Mouse (Mus musculus): ENCODE measurements around the gene Olfr1393. TPM values are rescaled to one million over a fixed set of nuclear protein-coding genes. Genes with fewer than 3 reads are reported as not detected.

Olfr1393 gene
- polyA plus RNA-seq, 1 experiment from 2014 or later: not detected

GRCm38 (mm10) chr11:49261313-49261855 is 16.7 kb upstream of the Olfr1393 start:
- no peaks in the 10 kb centered on the region for H3K27me3 ChIP-seq (replicated peaks; ENCODE audit: control insufficient read depth, insufficient read depth, low read length)
- H3K36me3 ChIP-seq (ENCODE audit: control insufficient read depth, insufficient read depth, low read length): peaks cover 24% of the 10 kb centered on the region
- no peaks in the 10 kb centered on the region for H3K4me1 ChIP-seq (replicated peaks; ENCODE audit: control insufficient read depth, insufficient read depth, low read length)
- ATAC-seq (replicated peaks; ENCODE audit: low FRiP score) (no peak), DNase-seq (ENCODE audit: low spot score) (no peak)
- no peak overlapping the region for H3K4me3 ChIP-seq (ENCODE audit: low read depth, low read length)
- H3K4me2 ChIP-seq: no peak overlapping the region
- H3K9me3 ChIP-seq (ENCODE audit: control insufficient read depth, low read length): no peaks in the 10 kb centered on the region
- H3K27ac ChIP-seq (ENCODE audit: low read depth, low read length): no peak overlapping the region
- WGBS: 94% methylated on average over 14 of the region's 14 CpGs
- no peak overlapping the region for H3K9ac ChIP-seq (ENCODE audit: low read depth, low read length)

DNA sequence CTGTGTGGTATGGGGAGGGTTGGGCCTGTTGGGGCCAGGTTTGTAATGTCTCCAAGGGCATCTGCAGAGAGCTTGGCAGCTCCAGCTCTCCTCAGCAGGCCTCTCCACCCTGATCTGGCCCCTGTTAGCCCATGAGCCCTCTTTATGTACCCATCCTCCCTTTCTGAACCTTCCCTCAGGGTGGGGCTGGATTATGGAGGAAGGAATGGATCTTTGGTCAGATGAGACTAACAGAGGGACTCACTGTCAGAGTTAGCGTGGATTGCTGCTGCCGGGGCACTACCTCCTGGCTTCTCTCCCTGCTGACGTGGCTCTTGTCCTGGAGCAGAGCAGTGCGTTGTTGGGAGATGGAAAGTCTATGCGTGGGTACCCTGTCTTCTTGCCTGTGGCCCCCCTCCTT is 15.8 kb upstream of the Olfr1393 start:
- 92% methylated on average over 5 of the region's 5 CpGs for WGBS
- no peak for ATAC-seq (replicated peaks; ENCODE audit: low FRiP score)
- H3K4me1 ChIP-seq (replicated peaks; ENCODE audit: control insufficient read depth, insufficient read depth, low read length): no peaks in the 10 kb centered on the region

GRCm38 (mm10) chr11:49263149-49263548 is 15.0 kb upstream of the Olfr1393 start:
- Histone ChIP-seq H3K4me1 (replicated peaks; ENCODE audit: control insufficient read depth, insufficient read depth, low read length) (no peaks in the 10 kb centered on the region), H3K4me3 (ENCODE audit: low read depth, low read length) (no peak overlapping the region), H3K27ac (ENCODE audit: low read depth, low read length) (no peak overlapping the region), H3K36me3 (ENCODE audit: control insufficient read depth, insufficient read depth, low read length) (peaks cover 19% of the 10 kb centered on the region), H3K4me2 (no peak overlapping the region), H3K9me3 (ENCODE audit: control insufficient read depth, low read length) (no peaks in the 10 kb centered on the region), H3K9ac (ENCODE audit: low read depth, low read length) (no peak overlapping the region), H3K27me3 (replicated peaks; ENCODE audit: control insufficient read depth, insufficient read depth, low read length) (no peaks in the 10 kb centered on the region)
- WGBS: 93% methylated on average over 6 of the region's 6 CpGs
- DNase-seq (ENCODE audit: low spot score): no peak
- ATAC-seq (replicated peaks; ENCODE audit: low FRiP score): no peak

More for the DNA sequence above, 15.8 kb upstream of the Olfr1393 start:
- no peaks in the 10 kb centered on the region for H3K27me3 ChIP-seq (replicated peaks; ENCODE audit: control insufficient read depth, insufficient read depth, low read length)
- H3K4me2 ChIP-seq: no peak overlapping the region
- H3K4me3 ChIP-seq (ENCODE audit: low read depth, low read length): no peak overlapping the region
- no peak overlapping the region for H3K9ac ChIP-seq (ENCODE audit: low read depth, low read length)
- H3K27ac ChIP-seq (ENCODE audit: low read depth, low read length): no peak overlapping the region
- no peaks in the 10 kb centered on the region for H3K9me3 ChIP-seq (ENCODE audit: control insufficient read depth, low read length)
- H3K36me3 ChIP-seq (ENCODE audit: control insufficient read depth, insufficient read depth, low read length): peaks cover 19% of the 10 kb centered on the region
- no peak for DNase-seq (ENCODE audit: low spot score)

DNA sequence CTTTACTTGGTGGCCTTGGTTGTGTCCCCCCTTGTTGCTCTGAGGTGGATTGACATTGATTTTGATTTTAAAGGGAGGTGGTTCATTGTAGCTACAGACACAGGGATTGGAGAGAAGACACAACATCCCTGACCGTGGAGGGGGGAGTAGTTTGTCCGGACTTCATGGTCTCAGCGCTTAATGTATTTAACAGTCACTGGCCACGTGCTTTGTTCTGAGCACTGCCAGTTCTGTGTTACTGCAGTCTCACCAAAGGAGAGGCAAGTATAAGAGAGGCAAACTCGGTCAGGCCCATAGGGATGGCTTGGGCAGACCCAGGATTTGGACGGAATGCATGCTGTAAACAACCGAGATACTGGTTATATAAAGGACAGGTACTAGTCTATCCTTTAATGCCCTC is 14.0 kb upstream of the Olfr1393 start:
- H3K36me3 ChIP-seq (ENCODE audit: control insufficient read depth, insufficient read depth, low read length): peaks cover 19% of the 10 kb centered on the region
- no peaks in the 10 kb centered on the region for H3K9me3 ChIP-seq (ENCODE audit: control insufficient read depth, low read length)
- no peak overlapping the region for H3K27ac ChIP-seq (ENCODE audit: low read depth, low read length)
- H3K4me1 ChIP-seq (replicated peaks; ENCODE audit: control insufficient read depth, insufficient read depth, low read length): no peaks in the 10 kb centered on the region
- no peak for ATAC-seq (replicated peaks; ENCODE audit: low FRiP score)
- no peak for DNase-seq (ENCODE audit: low spot score)
- H3K4me2 ChIP-seq: no peak overlapping the region
- no peak overlapping the region for H3K9ac ChIP-seq (ENCODE audit: low read depth, low read length)
- H3K4me3 ChIP-seq (ENCODE audit: low read depth, low read length): no peak overlapping the region
- 88% methylated on average over 7 of the region's 7 CpGs for WGBS
- no peaks in the 10 kb centered on the region for H3K27me3 ChIP-seq (replicated peaks; ENCODE audit: control insufficient read depth, insufficient read depth, low read length)

DNA sequence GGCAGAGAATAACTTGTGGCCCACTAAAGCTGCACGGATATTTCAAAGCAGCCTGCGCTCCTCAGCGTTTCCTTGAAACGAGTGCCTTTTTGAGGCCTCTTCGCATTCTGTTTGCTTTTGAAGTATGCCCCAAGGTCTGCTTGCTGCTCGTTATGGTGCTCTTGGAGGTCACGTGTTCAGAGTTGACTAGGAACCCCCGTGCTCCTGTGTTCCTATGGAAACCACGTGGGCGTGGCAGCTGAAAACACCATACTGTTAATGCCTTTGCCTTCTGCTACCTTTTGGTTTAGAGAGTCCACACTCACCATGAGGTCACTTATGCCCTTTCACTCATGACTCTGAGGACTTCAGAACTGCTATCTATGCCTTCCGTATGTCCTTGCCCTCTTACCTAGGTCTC is 13.5 kb upstream of the Olfr1393 start:
- 76% methylated on average over 11 of the region's 11 CpGs for WGBS
- DNase-seq (ENCODE audit: low spot score) (no peak), ATAC-seq (replicated peaks; ENCODE audit: low FRiP score) (no peak)
- H3K27me3 ChIP-seq (replicated peaks; ENCODE audit: control insufficient read depth, insufficient read depth, low read length): no peaks in the 10 kb centered on the region
- H3K27ac ChIP-seq (ENCODE audit: low read depth, low read length): no peak overlapping the region
- no peak overlapping the region for H3K4me3 ChIP-seq (ENCODE audit: low read depth, low read length)
- H3K4me1 ChIP-seq (replicated peaks; ENCODE audit: control insufficient read depth, insufficient read depth, low read length): no peaks in the 10 kb centered on the region
- H3K9ac ChIP-seq (ENCODE audit: low read depth, low read length): no peak overlapping the region
- peaks cover 19% of the 10 kb centered on the region for H3K36me3 ChIP-seq (ENCODE audit: control insufficient read depth, insufficient read depth, low read length)
- H3K4me2 ChIP-seq: no peak overlapping the region
- H3K9me3 ChIP-seq (ENCODE audit: control insufficient read depth, low read length): no peaks in the 10 kb centered on the region

DNA sequence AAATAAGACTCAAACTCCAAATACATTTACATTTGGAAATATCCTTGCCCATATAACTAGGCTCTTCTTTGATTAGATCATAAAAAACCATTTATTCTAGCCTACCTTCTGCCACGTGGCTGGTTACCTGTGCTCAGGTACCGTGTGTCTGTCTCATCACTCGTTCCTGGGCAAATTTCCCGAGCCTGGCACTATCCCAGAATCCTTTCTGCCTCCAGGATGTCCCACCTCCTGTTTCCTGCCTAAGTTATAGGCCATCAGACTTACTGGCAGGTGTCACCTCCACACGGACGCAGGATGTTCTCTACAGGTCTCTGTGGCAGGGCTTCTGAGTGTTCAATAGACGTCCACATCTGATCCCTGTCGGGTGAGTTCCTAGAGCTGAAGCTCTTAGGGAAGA is 13.0 kb upstream of the Olfr1393 start:
- DNase-seq (ENCODE audit: low spot score) (no peak), ATAC-seq (replicated peaks; ENCODE audit: low FRiP score) (no peak)
- H3K4me1 ChIP-seq (replicated peaks; ENCODE audit: control insufficient read depth, insufficient read depth, low read length): no peaks in the 10 kb centered on the region
- H3K9ac ChIP-seq (ENCODE audit: low read depth, low read length): no peak overlapping the region
- no peak overlapping the region for H3K27ac ChIP-seq (ENCODE audit: low read depth, low read length)
- H3K9me3 ChIP-seq (ENCODE audit: control insufficient read depth, low read length): no peaks in the 10 kb centered on the region
- H3K4me3 ChIP-seq (ENCODE audit: low read depth, low read length): no peak overlapping the region
- H3K27me3 ChIP-seq (replicated peaks; ENCODE audit: control insufficient read depth, insufficient read depth, low read length): no peaks in the 10 kb centered on the region
- H3K4me2 ChIP-seq: no peak overlapping the region
- 88% methylated on average over 8 of the region's 8 CpGs for WGBS
- H3K36me3 ChIP-seq (ENCODE audit: control insufficient read depth, insufficient read depth, low read length): peaks cover 19% of the 10 kb centered on the region

- Histone ChIP-seq H3K4me1 (replicated peaks; ENCODE audit: control insufficient read depth, insufficient read depth, low read length) (no peaks in the 10 kb centered on the region), H3K9ac (ENCODE audit: low read depth, low read length) (no peak overlapping the region), H3K9me3 (ENCODE audit: control insufficient read depth, low read length) (no peaks in the 10 kb centered on the region), H3K36me3 (ENCODE audit: control insufficient read depth, insufficient read depth, low read length) (peaks cover 4% of the 10 kb centered on the region), H3K27me3 (replicated peaks; ENCODE audit: control insufficient read depth, insufficient read depth, low read length) (no peaks in the 10 kb centered on the region), H3K27ac (ENCODE audit: low read depth, low read length) (no peak overlapping the region), H3K4me2 (no peak overlapping the region), H3K4me3 (ENCODE audit: low read depth, low read length) (no peak overlapping the region)
- ATAC-seq (replicated peaks; ENCODE audit: low FRiP score) (no peak), DNase-seq (ENCODE audit: low spot score) (no peak)
- 70% methylated on average over 6 of the region's 6 CpGs for WGBS
Measured at GRCm38 (mm10) chr11:49266671-49267070, 11.4 kb upstream of the Olfr1393 start.

GRCm38 (mm10) chr11:49267316-49267715 is 10.8 kb upstream of the Olfr1393 start:
- no peak overlapping the region for H3K9ac ChIP-seq (ENCODE audit: low read depth, low read length)
- 93% methylated on average over 10 of the region's 10 CpGs for WGBS
- no peak overlapping the region for H3K27ac ChIP-seq (ENCODE audit: low read depth, low read length)

GRCm38 (mm10) chr11:49267970-49268579 is 10.0 kb upstream of the Olfr1393 start:
- 85% methylated on average over 15 of the region's 15 CpGs for WGBS
- no peak overlapping the region for H3K27ac ChIP-seq (ENCODE audit: low read depth, low read length)
- no peaks in the 10 kb centered on the region for H3K4me1 ChIP-seq (replicated peaks; ENCODE audit: control insufficient read depth, insufficient read depth, low read length)
- H3K9ac ChIP-seq (ENCODE audit: low read depth, low read length): no peak overlapping the region
- no peaks in the 10 kb centered on the region for H3K36me3 ChIP-seq (ENCODE audit: control insufficient read depth, insufficient read depth, low read length)
- H3K4me2 ChIP-seq: no peak overlapping the region
- H3K4me3 ChIP-seq (ENCODE audit: low read depth, low read length): no peak overlapping the region
- H3K27me3 ChIP-seq (replicated peaks; ENCODE audit: control insufficient read depth, insufficient read depth, low read length): no peaks in the 10 kb centered on the region
- DNase-seq (ENCODE audit: low spot score) (no peak), ATAC-seq (replicated peaks; ENCODE audit: low FRiP score) (no peak)
- no peaks in the 10 kb centered on the region for H3K9me3 ChIP-seq (ENCODE audit: control insufficient read depth, low read length)

More at GRCm38 (mm10) chr11:49267316-49267715, 10.8 kb upstream of the Olfr1393 start:
- Histone ChIP-seq H3K36me3 (ENCODE audit: control insufficient read depth, insufficient read depth, low read length) (no peaks in the 10 kb centered on the region), H3K4me3 (ENCODE audit: low read depth, low read length) (no peak overlapping the region), H3K9me3 (ENCODE audit: control insufficient read depth, low read length) (no peaks in the 10 kb centered on the region), H3K27me3 (replicated peaks; ENCODE audit: control insufficient read depth, insufficient read depth, low read length) (no peaks in the 10 kb centered on the region), H3K4me1 (replicated peaks; ENCODE audit: control insufficient read depth, insufficient read depth, low read length) (no peaks in the 10 kb centered on the region), H3K4me2 (no peak overlapping the region)
- ATAC-seq (replicated peaks; ENCODE audit: low FRiP score): no peak
- DNase-seq (ENCODE audit: low spot score): no peak

All from liver, embryonic 11.5 days (tissue).